Mouse (Mus musculus): Measurements from ENCODE around the gene C1qtnf2.

C1qtnf2 gene

DNA sequence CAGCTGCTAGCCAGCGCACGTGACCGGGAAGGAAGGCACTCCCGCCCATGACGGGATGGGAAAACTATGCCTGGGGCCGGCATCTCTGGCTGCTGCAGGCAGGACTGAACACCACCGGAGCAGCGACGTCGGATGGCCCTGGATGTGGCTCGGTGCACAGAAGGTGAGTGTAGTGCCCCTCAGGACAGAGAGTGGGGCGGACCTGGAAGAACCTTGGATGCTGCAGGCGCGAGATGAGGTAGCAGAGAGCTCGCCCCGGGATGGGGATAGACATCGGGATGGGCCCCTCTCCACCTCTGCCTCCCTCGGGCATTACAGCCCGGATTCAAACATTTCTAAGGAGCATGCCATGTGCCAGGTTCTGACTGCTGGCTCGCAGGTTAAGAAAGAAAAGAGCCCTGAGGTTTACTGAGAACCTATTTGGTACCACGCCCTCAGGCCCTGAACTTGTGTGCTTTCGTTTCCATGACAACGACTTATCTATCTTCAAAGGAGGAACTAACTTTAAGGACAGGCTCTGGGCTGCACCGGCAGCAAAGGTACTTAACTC lies at the start of gene C1qtnf2:
C1qtnf2 (plus strand) TSS at position 52 of the 550 bp plus-strand sequence.
- DNase-seq (ENCODE audit: low read depth): peak; percentile 28

DNA sequence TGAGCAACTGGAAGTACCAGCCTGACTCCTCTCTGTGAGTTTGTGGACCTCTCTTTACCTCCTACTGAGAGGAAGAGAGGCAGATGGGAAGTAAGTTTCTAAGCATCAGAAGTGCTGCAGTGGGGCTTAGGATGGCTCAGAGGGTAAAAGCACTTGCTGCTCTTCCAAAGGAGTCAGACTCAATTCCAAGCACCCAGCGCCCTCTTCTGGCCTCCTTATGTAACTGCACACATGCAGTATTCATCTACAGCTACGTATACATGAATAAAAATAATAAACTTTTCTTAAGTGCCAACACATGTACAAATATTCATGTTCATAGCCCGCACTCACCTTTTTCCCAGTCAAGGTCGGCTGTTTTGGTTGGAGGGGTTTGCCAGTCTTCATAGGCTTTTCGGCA lies 49.7 kb upstream of the C1qtnf2 start:
- no peak for DNase-seq (ENCODE audit: low read depth)

DNA sequence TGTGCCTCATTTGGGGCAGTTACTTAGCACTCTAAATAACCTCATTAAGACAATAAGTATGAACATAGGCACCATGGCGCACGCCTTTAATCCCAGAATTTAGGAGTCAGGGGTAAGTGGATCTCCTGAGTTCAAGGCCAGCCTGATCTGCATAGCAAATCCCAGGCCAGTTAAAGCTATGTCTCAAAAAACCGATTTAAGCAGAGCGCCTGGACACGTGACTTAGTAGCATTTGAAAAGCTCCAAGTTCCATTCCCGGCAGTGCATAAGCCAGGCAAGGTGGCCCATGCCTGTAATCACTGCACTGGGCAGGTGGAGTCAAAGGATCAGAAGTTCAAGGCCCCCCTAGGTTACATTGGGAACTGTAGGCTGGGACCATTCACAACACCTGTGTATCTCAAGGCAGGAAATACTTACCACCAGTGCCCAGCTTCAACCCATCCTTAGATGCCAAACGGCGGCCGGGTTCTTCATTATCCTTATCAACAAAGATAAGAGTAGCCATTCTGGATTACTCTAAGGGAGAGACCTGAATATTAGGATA lies 48.8 kb upstream of the C1qtnf2 start:
- no peak for DNase-seq (ENCODE audit: low read depth)

DNA sequence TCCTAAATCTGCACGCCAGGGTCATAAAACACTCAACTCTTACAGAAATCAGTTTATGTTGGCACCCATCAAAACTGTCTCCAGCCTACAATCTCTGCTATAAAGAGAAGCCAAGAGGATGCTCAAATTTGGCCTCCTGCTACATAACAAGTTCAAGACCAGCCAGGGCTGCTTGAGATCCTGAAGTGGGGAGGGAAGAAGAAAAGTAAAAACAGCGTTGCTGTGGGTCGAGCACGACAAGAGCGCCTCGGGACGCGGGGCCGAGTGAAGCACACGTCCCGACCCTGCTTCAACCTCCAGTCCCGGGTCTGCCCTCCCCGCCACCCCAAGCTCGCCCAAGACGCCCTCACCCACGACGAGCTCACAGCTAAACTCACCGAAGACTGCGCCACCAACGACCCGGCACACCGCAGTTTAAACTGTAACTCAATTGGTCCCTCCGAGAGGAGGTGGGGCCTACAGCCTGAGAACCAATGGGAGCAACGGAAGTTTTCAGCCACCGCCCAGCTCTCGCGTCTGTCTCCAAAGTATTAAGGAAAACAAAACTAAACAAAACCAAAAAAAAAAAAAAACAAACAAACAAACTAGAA lies 48.2 kb upstream of the C1qtnf2 start, which contains the start of gene Pttg1:
Pttg1 (minus strand) TSS at position 428 of the 590 bp plus-strand sequence.
- peak; percentile 86 for DNase-seq (ENCODE audit: low read depth)

DNA sequence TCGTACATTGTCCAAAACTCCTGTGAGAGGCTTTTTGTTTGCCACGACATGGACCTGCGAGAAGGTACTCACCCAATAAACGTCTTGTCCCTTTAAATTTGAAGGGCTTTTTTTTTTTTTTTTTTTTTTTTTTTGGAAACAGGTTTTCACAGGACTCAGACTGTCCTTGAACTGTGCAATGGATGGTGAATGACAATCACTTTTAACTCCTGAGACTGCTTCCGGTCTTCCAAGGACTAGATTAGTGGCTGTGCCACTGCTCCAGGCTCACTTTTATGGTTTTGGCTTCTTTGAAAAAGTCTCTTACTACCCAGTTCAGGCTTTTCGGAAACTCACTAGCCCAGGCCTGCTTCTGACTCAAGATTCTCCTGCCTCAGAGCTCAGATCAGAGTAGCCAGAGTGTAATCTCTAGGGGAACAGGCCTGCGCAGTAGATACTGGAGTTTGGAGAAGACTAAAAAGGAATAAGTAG lies 47.6 kb upstream of the C1qtnf2 start:
- DNase-seq (ENCODE audit: low read depth): peak; percentile 23

DNA sequence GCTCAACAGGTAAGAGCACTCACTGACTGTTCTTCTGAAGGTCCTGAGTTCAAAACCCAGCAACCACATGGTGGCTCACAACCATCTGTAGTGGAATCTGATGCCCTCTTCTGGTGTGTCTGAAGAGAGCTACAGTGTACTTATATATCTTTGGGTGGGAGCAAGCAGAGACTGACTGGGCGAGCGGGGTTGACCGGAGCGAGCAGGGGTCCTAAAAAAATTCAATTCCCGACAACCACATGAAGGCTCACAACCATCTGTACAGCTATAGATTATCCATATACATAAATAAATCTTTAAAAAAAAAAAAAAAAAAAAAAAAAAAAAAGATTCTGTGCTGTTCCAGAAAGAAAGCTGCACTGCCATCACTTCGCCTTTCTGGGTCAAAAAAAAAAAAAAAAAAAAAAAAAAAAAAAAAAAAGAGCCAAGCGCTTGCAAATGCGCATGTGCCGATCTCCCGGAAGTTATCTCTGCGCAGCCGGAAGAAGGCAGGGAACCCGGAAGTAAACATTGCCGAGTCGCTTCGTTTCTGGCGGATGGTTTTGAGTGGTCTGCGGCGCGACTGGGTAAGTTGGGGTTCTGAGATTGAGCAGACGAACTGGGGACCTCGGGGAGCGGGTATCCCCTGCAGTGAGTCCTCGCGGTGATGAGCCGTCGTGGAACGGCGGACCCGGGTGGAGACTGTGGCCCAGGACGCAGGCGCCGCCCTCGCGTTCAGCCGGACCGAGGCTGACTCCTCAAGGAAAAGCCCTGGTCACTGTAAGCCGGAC lies 40.6 kb upstream of the C1qtnf2 start, which contains the start of gene Slu7:
Slu7 (plus strand) TSS at position 491 of the 770 bp plus-strand sequence.
- peak; percentile 63 for DNase-seq (ENCODE audit: low read depth)

DNA sequence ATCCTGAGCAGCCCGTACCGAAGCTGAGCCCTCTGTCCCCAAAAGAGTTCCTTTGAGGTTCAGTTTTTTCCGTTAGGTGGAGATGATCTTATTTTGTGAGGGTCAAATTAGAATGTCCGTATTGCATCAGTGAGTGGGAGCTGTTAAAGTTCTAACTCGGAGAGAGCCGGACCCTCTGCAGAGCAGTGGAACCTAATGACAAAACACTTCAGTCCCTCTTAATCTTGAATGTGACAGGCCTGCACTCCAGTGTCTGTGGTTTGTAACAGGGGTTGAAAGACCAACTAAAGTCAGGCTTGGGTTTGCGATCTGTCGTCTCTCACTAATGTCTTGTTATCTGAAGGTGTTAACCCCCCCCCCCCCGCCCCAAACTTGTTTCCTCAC lies 40.1 kb upstream of the C1qtnf2 start:
- DNase-seq (ENCODE audit: low read depth): no peak

DNA sequence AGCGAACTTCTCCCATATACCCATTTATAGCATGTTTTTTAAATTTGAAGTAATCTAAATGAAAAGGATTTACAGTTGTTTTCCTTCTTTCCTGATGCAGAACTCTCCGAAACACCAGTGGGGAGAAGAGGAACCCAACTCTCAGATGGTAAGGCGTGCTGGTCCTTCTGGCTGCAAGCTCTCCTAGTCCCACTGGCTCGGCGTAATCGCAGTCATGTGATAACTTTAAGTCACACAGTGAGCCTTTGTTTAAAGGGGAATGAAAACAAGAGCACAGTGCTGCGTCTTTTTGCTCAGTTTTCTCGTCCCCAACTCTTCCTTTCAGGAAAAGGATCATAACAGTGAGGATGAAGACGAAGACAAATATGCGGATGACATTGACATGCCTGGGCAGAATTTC lies 33.0 kb upstream of the C1qtnf2 start:
- DNase-seq (ENCODE audit: low read depth): no peak

DNA sequence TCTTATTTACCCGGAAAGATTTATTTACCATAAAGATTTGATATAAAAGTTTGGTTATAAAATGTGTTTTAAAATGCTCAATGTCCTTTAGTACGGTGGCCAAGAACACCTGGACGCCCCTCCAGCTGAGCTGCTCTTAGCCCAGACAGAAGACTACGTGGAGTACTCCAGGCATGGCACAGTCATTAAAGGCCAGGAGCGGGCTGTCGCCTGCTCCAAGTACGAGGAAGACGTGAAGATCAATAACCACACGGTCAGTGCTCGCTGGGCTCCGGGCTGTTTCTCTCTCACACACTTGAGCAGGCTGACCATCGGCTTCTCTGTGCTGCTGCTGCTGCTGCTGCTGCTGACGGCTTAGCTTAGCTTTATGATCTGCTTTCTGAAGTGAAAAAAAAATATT lies 30.9 kb upstream of the C1qtnf2 start:
- DNase-seq (ENCODE audit: low read depth): no peak

DNA sequence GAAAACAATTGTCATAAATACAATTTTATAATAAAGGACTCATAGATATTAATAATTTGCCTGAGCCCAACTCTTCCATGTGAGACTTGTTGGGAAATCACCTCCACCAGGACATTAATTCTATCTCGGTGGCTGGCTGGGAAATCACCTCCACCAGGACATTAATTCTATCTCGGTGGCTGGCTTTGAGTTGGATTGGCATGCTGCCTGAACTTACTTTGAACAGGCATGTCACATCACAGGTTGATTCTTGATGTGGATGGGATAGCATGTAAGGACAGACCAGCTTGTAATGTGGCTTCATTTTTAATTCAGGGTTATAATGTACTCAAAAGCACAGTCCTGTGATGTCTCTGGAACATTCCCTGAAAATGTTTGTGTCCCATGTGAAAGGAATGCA lies 24.2 kb upstream of the C1qtnf2 start:
- no peak for DNase-seq (ENCODE audit: low read depth)

DNA sequence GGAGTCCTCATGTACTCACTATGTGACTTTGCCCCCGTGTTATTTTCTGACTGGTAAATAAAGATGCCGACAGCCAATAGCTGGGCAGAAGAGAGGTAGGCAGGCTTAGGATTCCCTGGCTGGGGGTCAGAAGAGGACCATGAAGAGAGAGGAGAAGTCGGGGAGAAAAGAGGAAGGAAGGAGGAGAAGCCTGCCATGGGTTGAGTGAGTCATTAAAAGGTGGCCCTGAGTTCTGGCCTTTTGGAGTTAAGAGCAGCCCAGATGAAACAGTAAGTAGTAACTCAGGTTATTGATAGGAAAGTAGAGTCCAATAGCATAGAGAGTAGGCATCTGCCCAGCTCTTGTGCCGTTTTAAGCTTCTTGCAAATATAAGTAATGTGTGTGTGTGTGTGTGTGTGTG lies 22.8 kb upstream of the C1qtnf2 start:
- no peak for DNase-seq (ENCODE audit: low read depth)

DNA sequence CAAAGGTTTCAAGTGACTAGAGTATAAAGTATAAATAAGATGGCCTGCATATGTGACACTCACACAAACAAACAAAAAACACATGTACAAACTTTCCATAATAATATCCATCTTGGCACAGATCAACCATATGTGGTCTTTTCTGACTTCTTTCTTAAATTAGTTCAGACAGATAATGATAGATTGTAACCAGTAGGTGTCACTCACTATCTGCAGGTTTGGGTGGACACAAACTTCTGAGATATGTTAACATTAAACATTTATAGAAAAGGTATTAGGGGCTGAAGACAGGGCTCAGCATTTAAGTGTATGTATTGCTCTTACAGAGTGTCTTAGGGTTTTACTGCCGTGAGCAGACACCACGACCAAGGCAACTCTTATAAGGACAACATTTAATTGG lies 21.8 kb upstream of the C1qtnf2 start:
- DNase-seq (ENCODE audit: low read depth): no peak

DNA sequence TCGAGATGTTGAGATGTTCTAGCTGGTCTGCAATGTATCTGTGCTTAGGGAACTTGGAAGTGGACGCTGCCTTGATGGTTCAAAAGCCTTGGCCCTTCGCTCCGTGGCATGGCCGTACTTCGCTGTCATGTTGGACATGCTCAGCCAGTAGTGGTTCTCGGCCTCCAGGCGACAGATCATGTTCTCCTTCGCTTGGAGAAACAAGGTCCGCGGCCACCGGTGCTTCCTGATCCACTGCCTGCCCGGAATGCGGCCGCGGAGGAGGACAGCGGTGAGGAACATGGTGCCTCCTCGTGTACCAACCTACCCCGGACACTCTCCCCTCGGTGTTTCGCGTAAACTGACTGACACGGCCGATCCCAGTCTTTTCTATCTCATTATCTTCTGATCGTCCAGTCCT lies 10.9 kb upstream of the C1qtnf2 start:
- no peak for DNase-seq (ENCODE audit: low read depth)

DNA sequence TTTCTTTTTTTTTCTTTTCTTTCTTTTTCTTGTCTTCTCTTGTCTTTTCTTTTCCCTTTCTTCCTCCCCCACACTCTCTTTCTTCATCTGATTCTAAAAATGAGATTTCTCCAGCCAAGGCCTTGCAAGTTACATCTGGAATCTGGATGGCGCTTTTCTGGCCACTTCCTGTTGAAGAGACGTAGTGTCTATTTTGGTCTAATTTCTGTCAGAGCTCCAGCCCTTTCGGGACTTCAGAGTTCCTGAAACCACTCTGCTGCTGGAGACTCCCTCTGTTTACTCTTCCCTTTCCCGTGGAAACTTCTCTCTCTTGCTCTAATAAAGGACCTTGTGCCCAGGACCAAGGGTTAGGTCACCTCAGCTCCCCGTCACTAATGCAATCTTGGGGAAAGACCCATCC lies 4.0 kb upstream of the C1qtnf2 start:
- no peak for DNase-seq (ENCODE audit: low read depth)

DNA sequence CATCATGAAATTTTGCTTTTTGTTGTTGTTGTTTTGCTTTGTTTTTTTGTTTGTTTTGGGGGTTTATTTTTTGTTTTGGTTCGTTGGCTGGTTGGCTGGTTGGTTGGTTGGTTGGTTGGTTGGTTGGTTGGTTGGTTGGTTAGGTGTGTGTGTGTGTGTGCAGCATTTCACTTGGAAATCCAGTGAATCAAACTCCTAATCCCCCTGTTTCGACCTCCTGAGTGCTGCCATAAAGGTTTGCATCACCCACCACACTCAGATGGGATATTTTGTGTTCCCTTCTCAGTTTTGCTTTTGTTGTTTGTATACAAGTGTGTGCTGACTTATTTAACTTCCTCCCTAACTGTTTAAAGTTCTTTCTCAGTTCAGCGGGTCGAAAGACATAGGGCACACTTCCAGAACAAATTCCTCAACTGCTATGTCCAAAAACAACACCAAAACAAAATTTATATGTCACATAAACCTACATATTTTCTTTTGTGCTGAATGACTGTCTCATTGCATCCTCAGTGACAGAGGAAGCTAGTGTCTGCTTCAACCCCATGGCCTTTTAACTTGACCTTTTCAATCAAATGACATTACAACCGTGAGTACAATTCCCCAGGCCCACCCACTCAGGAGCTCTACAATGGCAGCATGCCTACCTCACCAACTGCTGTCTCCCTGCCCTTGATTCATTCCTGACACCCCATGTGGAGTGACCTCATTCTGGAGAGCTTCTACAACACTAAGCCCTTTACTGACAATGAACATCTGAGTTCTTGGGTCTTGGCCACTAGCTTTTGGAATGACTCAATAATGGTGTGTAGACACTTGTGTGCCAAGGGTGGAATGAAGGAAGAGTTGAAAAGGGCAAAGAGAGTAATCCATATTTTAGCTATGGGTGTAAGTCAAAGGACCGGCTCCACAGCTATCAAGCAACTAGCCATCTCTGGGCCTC lies 2.9 kb upstream of the C1qtnf2 start:
- no peak for DNase-seq (ENCODE audit: low read depth)

DNA sequence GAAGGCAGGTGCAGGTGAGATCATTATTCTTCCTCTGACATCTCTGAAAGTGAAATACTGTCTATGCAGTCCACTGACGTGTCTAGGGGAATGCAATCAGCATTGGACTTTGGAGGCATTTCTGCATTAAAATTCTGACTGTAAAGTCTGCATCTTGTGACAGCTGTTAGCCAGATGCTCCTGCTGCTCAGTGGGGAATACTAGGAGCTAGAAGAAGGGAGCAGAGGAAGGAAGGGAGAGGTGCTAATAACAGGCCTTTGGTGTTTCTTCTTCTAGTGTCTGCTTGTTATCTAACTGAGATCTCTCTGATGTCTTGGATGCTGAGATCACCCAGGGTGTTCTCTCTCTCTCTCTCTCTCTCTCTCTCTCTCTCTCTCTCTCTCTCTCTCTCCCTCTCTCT lies 961 bp upstream of the C1qtnf2 start:
- DNase-seq (ENCODE audit: low read depth): no peak

DNA sequence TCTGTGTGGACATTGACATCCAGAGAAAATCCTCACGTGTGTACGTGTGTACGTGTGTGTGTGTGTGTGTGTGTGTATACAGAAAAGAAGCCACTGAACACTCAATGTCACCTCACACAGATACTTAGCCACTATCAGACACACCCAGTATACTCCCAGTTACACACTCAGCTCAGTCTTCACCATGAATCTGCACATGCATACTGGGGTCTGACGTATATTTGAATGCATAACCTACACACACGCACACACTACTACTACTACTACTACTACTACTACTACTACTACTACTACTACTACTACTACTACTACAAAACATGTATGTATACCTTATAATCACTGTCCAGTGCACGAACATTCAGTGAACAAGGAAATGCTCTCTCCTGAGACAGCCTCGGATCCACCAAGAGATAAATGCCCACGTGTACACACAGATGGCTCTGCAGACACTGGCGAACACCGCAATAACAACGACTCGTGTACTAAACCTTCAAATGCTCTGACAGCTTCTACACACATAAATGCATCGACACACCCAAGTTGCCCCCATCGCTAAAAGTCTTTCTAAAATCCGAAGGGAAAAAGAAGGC lies 346 bp upstream of the C1qtnf2 start:
- no peak for DNase-seq (ENCODE audit: low read depth)

DNA sequence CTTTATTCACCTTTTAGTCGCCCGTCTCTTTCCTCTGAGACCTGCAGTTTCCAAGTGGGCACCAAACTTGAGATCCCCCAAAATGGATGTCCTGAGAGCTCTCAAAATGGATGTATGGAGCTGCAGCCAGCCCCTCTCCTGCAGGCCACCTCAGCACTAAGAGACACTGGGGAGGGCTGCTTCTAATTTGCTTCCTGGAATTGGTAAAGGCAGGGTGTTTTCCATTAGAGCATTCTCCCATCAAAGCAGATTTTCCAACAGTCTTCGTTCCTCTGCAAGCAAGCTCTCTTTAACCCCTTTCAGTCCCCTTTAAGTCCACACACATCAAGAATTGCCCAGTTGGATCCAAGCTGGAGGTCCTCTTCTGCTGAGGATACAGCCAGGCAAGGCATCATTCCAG lies 5.3 kb downstream of the C1qtnf2 start:
- no peak for DNase-seq (ENCODE audit: low read depth)

DNA sequence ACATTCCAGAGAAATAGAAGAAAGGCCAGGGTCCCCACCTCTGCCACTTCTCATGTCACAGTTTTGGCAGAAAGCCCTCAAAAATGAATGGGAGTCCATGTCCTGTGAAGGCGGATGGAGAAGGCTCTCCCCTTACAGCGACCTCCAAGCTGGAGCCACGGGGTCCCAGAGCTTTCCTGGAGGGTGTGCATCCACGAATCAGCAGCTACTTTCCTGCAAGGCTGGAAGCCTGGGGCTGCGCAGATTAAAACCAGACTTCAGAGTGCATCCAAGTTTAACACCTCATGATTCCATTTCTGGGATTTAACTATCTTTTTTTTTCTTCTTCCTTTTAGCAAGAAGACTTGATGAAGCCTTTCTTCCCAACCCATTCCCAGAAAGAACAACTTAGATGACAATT lies 6.5 kb downstream of the C1qtnf2 start:
- no peak for DNase-seq (ENCODE audit: low read depth)

DNA sequence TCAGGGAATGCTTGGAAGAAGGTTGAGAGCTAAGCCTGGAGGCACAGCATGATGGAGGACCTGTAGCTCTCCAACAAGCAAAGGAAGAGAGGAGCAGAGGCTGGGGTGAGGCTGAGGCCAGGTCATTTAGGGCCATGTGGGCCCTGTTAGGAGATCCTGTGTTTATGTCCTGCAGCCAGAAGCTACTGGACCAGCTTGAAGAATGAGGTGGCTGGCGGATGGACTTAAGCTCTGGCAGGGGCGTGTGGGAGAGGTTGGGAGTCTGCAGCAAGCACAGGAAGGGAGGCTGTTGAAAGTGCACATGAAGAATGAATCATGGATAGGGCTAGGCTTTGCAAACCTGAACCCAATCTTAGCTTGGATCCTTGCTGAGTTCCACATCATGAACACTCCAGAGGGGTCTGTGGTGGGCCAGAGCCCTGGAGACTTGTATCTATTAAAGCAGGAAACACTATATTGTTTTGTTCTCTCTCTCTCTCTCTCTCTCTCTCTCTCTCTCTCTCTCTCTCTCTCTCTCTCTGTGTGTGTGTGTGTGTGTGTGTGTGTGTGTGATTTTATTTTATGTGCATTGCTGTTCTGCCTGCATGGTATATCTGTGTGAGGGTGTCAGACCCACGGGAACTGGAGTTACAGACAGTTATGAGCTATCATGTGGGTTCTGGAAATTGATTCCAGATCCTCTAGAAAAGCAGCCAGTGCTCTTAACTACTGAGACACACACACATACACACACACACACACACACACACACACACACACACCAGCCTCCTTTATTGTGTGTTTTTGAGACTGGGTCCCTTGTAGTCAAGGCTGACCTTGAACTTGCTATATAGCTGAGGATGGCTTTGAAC lies 7.8 kb downstream of the C1qtnf2 start:
- DNase-seq (ENCODE audit: low read depth): no peak

Data from c-Kit-positive CD71-positive TER-119-negative erythroid progenitor cells, embryonic 14.5 days (primary cell).